Mouse (Mus musculus): ENCODE measurements at regions not wholly inside any gene's neighbourhood (a gene's known extent, or its start where the extent isn't known, plus 50 kb on each side); places are given as distances from the start of the nearest gene placed in this dataset.

- ATAC-seq (replicated peaks; ENCODE audit: low FRiP score, low TSS enrichment, poor library complexity, severe bottlenecking) = peak; percentile 96
Measured at GRCm38 (mm10) chr6:12260325-12261076, 352.9 kb downstream of the Phf14 start.

Data from megakaryocyte-erythroid progenitor cell, adult 5-6 weeks (primary cell).